Mouse (Mus musculus) megakaryocyte, embryonic 14.5 days (primary cell): ENCODE data around the gene Rhox3g. TPM values are rescaled to one million over a fixed set of nuclear protein-coding genes. Genes with fewer than 3 reads are reported as not detected.
"Not testable (repeated sequence)": the region's sequence is repeated elsewhere in the genome, so short reads cannot be mapped to it uniquely, and the experiment has no call there.

ENCODE experiments used
- H3K27me3 ChIP-seq: replicated peaks from 2 replicates; pipeline ENCODE3; 2012; ENCODE audit warnings: inconsistent platforms
- H3K36me3 ChIP-seq: replicated peaks from 2 replicates; pipeline ENCODE3; 2012; ENCODE audit warnings: low read length, inconsistent platforms, mixed read lengths
- H3K4me1 ChIP-seq: 2 replicates; pipeline ENCODE4 v1.6.1; 2012; ENCODE audit warnings: inconsistent platforms
- H3K4me3 ChIP-seq: replicated peaks from 2 replicates; pipeline ENCODE3; 2012; ENCODE audit warnings: moderate library complexity, mild to moderate bottlenecking, inconsistent platforms
- H3K9me3 ChIP-seq: 2 replicates; pipeline ENCODE4 v1.6.1; 2012; ENCODE audit warnings: inconsistent platforms
- polyA plus RNA-seq: library from polyadenylated mRNA; stranded (reverse); fragments of >175 nt; gene quantifications from 2 replicates; pipeline ENCODE4 v1.2.3, GENCODE M21; 2012; ENCODE audit warnings: low replicate concordance; ENCODE audit not compliant: insufficient read depth

Rhox3g gene
- polyA plus RNA-seq, result not detected in 2 replicates

- H3K27me3 ChIP-seq, H3K9me3 ChIP-seq, H3K4me1 ChIP-seq, H3K36me3 ChIP-seq, H3K4me3 ChIP-seq: not testable (repeated sequence)
These were observed at the start of gene Rhox3g for GRCm38 (mm10) chrX:37628512-37628911. Gene Rhox3g (minus strand): TSS chrX:37628612.

DNA sequence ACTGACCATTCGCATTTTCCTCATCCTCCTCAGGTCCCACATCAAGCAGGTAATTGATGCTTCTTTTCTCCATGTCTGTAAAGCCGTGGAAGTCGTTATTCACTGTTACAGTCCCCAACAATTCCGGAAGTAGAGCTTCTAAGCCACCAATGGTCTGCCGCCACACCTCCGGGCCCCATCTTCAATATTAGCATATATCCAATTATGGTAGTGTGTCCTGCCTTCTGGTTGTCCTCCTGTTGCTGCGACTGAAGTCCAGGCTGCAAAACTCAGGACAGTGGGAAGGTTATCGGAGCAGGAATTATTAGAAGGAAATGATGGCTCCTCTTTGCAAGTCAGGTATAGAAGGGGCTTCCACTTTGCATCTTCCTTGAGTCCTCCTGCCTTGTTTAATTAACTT is 44.8 kb upstream of the Rhox3g start, which contains the start of gene Rhox2h:
Gene Rhox2h, minus strand, starts transcription at position 101 of the 400 bp plus-strand sequence.
- not testable (repeated sequence) for H3K4me1 ChIP-seq, H3K4me3 ChIP-seq, H3K9me3 ChIP-seq, H3K27me3 ChIP-seq, H3K36me3 ChIP-seq

GRCm38 (mm10) chrX:37668664-37669063 is 40.3 kb upstream of the Rhox3g start, which contains the start of gene Rhox3h:
Gene Rhox3h (minus strand): TSS chrX:37668764.
- H3K4me3 ChIP-seq, H3K9me3 ChIP-seq, H3K4me1 ChIP-seq, H3K27me3 ChIP-seq, H3K36me3 ChIP-seq: not testable (repeated sequence)

DNA sequence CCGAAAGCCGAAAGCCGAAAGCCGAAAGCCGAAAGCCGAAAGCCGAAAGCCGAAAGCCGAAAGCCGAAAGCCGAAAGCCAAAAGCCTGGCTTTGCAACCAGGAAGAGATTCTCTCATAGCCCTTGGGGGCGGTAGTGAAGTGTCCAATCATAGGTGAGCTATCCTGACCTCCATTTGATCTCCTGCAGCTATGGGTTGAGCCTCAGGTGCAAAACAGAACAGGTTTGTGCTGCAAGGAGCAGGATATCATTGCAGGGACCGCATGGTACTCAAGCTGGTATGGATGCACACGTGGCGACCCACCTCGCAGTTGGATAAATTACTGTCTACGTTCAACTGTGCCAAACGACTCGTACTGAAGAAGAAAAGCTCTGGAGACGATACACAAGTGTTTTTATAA is 22.8 kb upstream of the Rhox3g start, which contains the start of gene Rhox4g:
Gene Rhox4g, minus strand, starts transcription at position 101 of the 400 bp plus-strand sequence.
- H3K4me3 ChIP-seq, H3K36me3 ChIP-seq, H3K9me3 ChIP-seq, H3K4me1 ChIP-seq, H3K27me3 ChIP-seq: not testable (repeated sequence)

GRCm38 (mm10) chrX:37643370-37643769 is 15.0 kb upstream of the Rhox3g start, which contains the start of gene Rhox2g:
Gene Rhox2g (minus strand): TSS chrX:37643470.
- not testable (repeated sequence) for H3K36me3 ChIP-seq, H3K4me3 ChIP-seq, H3K4me1 ChIP-seq, H3K27me3 ChIP-seq, H3K9me3 ChIP-seq

GRCm38 (mm10) chrX:37607604-37608003 is 20.8 kb downstream of the Rhox3g start, which contains the start of gene Rhox4f:
Gene Rhox4f (minus strand): TSS chrX:37607704.
- not testable (repeated sequence) for H3K9me3 ChIP-seq, H3K36me3 ChIP-seq

GRCm38 (mm10) chrX:37580692-37581091 is 47.7 kb downstream of the Rhox3g start, which contains the start of gene Rhox3f:
Gene Rhox3f (plus strand): TSS chrX:37580992.
- H3K4me1 ChIP-seq, H3K4me3 ChIP-seq, H3K9me3 ChIP-seq, H3K36me3 ChIP-seq, H3K27me3 ChIP-seq: not testable (repeated sequence)

More at GRCm38 (mm10) chrX:37607604-37608003, 20.8 kb downstream of the Rhox3g start, which contains the start of gene Rhox4f:
- not testable (repeated sequence) for H3K27me3 ChIP-seq, H3K4me1 ChIP-seq, H3K4me3 ChIP-seq

Other genes with a start within 250 kb of the Rhox3g start
- not detected in 2 replicates for gene Rhox3a2, start 248.6 kb downstream of the Rhox3g start, polyA plus RNA-seq
- gene Rhox4a2, start 237.8 kb downstream of the Rhox3g start, polyA plus RNA-seq, result not detected in 2 replicates
- not detected in 2 replicates for gene Rhox2b, start 216.5 kb downstream of the Rhox3g start, polyA plus RNA-seq
- not detected in 2 replicates for gene Rhox4b, start 196.1 kb downstream of the Rhox3g start, polyA plus RNA-seq
- gene Rhox2c, start 174.9 kb downstream of the Rhox3g start, polyA plus RNA-seq, result not detected in 2 replicates
- not detected in 2 replicates for gene Rhox3c, start 170.0 kb downstream of the Rhox3g start, polyA plus RNA-seq
- not detected in 2 replicates for gene Rhox4c, start 148.3 kb downstream of the Rhox3g start, polyA plus RNA-seq
- gene Rhox2d, start 135.2 kb downstream of the Rhox3g start, polyA plus RNA-seq, result not detected in 2 replicates
- gene Rhox4d, start 114.3 kb downstream of the Rhox3g start, polyA plus RNA-seq, result not detected in 2 replicates
- gene Rhox2e, start 98.2 kb downstream of the Rhox3g start, polyA plus RNA-seq, result not detected in 2 replicates
- not detected in 2 replicates for gene Rhox3e, start 86.6 kb downstream of the Rhox3g start, polyA plus RNA-seq
- gene Rhox4e, start 71.2 kb downstream of the Rhox3g start, polyA plus RNA-seq, result 0.09 TPM in 1 of 2 replicates, not detected in the other
- gene Rhox2f, start 57.2 kb downstream of the Rhox3g start, polyA plus RNA-seq, result not detected in 2 replicates
- gene Rhox3f, start 47.6 kb downstream of the Rhox3g start, polyA plus RNA-seq, result not detected in 2 replicates
- not detected in 2 replicates for gene Rhox4f, start 20.9 kb downstream of the Rhox3g start, polyA plus RNA-seq
- gene Rhox2g, start 14.9 kb upstream of the Rhox3g start, polyA plus RNA-seq, result not detected in 2 replicates
- gene Rhox4g, start 22.7 kb upstream of the Rhox3g start, polyA plus RNA-seq, result not detected in 2 replicates
- gene Rhox3h, start 40.2 kb upstream of the Rhox3g start, polyA plus RNA-seq, result not detected in 2 replicates
- gene Rhox2h, start 44.7 kb upstream of the Rhox3g start, polyA plus RNA-seq, result not detected in 2 replicates
- gene Rhox5, start 176.2 kb upstream of the Rhox3g start, polyA plus RNA-seq, result not detected in 2 replicates
- gene Rhox6, start 198.3 kb upstream of the Rhox3g start, polyA plus RNA-seq, result not detected in 2 replicates
- not detected in 2 replicates for gene Rhox7a, start 203.1 kb upstream of the Rhox3g start, polyA plus RNA-seq